Mouse (Mus musculus) left cerebral cortex, adult 18-20 months (tissue): Measurements from ENCODE around the gene Dcun1d3. TPM values are rescaled to one million over a fixed set of nuclear protein-coding genes. Genes with fewer than 3 reads are reported as not detected.

Experiments
- DNase-seq, 2 experiments: peaks; one replicate each; pipeline ENCODE4 v3.0.0; 2021 to 2022; ENCODE audit warnings: low spot score in 2 of 2, mixed read lengths in 1 of 2
- long read RNA-seq, 2 experiments: library from polyadenylated mRNA; stranded (forward); transcript quantifications; one replicate each; pipeline ENCODE4 v2.0.0; 2021
- total RNA-seq, 2 experiments: library from RNA; stranded (reverse); gene quantifications; 2 replicates each; pipeline ENCODE4 v1.2.3; 2021

The Dcun1d3 gene
- 10 to 100 TPM; 30.9 to 31.3 TPM for total RNA-seq
- long read RNA-seq, experiment 1, full-length matches to known transcripts = 7 of 13 reads
- long read RNA-seq, experiment 1, partial matches to known transcripts = 1 of 13 reads
- long read RNA-seq, experiment 1, other reads (novel, unspliced or antisense) = 5 of 13 reads
- long read RNA-seq, experiment 2, full-length matches to known transcripts = 5 of 9 reads
- long read RNA-seq, experiment 2, partial matches to known transcripts = 1 of 9 reads
- long read RNA-seq, experiment 2, other reads (novel, unspliced or antisense) = 3 of 9 reads

DNA sequence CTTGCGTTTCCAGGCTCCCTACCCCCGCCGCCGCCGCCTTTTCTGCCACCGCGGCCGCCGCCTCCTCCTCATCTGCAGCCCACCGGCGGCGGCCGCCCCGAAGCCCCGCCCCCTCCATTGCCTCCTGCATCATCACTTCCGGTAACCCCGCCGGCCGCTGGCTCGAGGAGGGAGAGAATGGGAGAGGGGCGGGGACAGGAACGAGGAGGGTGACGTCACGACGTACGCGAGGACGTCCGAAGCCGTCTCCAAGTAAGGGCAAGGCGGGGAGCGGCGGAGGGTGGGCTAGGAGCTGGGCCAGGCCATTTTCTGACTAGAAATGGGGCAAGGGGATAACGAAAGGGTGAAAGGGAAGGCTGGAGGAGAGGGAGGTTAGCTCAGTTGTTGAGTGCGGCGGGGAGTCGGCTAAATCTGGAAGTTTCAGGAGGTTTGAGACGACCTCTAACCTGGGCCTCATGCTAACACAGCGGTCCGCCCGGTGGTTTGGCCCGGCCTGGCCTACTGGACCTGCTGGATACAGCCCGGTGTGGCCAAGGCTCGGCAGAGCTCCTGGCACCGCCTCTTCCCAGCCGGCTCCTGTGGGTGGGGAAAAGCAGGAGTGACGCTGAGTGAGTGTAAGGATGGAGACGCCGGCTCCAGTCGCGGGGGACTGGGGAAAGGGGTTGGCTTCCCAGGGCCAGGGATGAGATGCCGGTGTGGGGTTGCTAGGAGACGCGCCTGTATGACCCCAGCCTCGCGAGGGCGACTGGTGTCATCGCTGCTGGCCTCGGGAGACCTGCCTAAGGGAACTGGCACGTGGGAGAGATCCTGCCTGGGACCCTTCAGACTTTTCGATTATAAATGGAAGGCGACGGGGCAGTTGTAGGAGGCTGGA is at the start of gene Dcun1d3, which contains the start of gene Lyrm1:
Dcun1d3 (minus strand) TSS at position 660 of the 874 bp plus-strand sequence.
Lyrm1 (plus strand) TSS at position 223 of the 874 bp plus-strand sequence.
- peak; percentile 97 to 98 for DNase-seq

DNA sequence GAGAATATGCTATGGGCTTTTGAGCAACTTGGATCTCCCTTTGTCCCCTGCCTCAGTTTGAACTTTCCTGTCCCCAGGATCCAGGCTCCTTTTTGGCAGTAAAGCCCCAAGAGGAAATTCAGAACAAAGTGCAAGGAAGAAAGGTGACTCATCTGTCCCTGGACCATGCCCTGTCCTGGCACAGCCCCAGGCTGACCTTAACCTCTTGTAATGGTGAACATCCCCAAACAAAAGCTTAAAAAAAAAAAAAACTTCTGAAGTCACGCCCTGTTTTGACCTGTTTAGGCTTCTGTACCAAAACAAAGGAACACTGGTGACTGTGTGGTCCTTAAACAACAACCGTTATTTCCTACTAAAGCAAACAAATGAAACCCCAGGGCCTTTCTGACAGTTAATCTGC is 45.5 kb upstream of the Dcun1d3 start:
- no peak for DNase-seq

- no peak for DNase-seq
These were observed 40.9 kb upstream of the Dcun1d3 start for GRCm38 (mm10) chr7:119937036-119937435.

DNA sequence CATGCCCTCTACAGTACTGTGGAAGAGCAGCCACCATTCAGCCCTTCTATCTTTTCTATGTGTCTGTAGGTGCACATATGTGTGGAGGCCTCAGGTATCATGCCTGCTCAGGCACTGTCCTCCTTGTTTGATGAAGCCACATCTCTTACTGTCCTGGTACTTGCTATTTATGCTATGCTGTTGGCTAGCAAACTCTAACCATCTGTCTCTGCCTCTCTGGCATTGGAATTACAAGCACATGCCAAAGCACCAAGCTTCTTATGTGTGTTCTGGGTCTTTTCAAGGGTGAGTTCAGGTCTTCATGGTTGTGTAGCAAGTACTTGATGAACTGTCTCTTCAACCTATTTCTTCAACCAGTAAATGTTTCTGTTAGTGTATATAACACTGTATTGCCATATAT is 40.2 kb upstream of the Dcun1d3 start:
- no peak for DNase-seq

GRCm38 (mm10) chr7:119928783-119929440 is 32.8 kb upstream of the Dcun1d3 start:
- no peak for DNase-seq

DNA sequence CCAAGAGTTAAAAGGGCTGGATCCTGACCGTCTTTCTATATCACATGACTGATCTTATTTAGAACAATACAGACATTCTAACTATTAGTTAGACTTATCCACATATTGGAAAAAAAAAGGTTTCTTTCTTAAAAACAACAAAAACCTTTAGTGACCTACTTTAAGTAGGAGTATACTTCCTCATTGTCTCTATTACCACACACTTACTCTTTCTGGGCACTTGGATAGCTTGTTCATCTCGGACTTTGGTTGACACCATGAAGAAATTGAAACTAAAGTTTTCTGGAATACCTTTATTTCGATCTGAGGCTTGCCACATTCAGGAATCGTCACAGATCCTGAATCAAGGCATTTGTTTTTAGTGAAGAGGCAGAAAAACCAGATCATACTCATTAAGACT is 25.0 kb upstream of the Dcun1d3 start:
- DNase-seq = no peak

- DNase-seq = no peak
These were observed 24.4 kb upstream of the Dcun1d3 start for GRCm38 (mm10) chr7:119920457-119920856.

DNA sequence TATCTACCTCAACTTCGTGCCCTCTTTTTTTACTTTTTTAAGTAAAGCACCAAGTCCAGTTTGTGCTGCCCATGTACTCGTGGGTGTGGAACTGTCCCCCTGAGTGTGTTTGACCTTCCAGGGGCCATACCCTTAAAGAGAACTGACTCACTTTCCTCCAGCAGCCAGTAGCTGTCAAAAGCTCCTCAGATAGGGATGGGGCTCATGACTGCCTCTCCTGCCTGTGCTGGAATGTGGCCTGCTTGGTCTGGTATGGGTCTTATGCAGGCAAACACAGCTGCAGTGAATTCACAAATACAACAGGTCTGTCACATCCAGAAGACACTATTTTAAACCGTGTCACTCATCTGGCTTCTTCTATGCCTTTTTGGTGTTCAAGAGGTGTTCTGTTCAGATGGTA is 15.6 kb upstream of the Dcun1d3 start:
- no peak for DNase-seq

- DNase-seq = no peak
These were observed 10.6 kb upstream of the Dcun1d3 start for GRCm38 (mm10) chr7:119906523-119907215.

- no peak for DNase-seq
These were observed 3.4 kb upstream of the Dcun1d3 start for GRCm38 (mm10) chr7:119899386-119900057.

- DNase-seq = no peak
These were observed 2.3 kb upstream of the Dcun1d3 start for GRCm38 (mm10) chr7:119898247-119898856.

GRCm38 (mm10) chr7:119897521-119898109 is 1.5 kb upstream of the Dcun1d3 start:
- DNase-seq = no peak

- DNase-seq = no peak
These were observed 1.1 kb downstream of the Dcun1d3 start for GRCm38 (mm10) chr7:119894818-119895544.

GRCm38 (mm10) chr7:119892742-119893141 is 3.4 kb downstream of the Dcun1d3 start:
- DNase-seq = no peak

DNA sequence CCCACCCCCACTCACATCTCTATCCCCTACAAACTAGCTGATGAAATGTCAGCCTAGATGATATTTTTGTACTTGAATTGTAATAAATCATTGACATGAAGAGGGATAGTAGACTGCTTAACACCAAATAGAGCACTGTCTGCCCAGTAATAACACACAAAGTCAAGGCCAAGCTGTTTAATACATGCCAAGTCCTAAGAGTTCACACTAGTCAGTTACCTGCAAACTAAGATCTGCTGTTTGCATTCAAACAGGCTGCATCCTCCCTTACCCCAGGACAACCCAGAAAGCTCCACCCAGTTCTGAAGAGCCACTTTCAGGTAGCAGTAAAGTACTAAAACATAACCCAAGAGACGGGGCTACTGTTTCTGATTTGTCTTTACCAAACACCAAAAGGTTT is 3.9 kb downstream of the Dcun1d3 start:
- no peak for DNase-seq

GRCm38 (mm10) chr7:119887887-119888286 is 8.2 kb downstream of the Dcun1d3 start:
- DNase-seq = no peak

GRCm38 (mm10) chr7:119881229-119881628 is 14.9 kb downstream of the Dcun1d3 start:
- no peak for DNase-seq

GRCm38 (mm10) chr7:119880345-119880744 is 15.8 kb downstream of the Dcun1d3 start:
- no peak for DNase-seq

DNA sequence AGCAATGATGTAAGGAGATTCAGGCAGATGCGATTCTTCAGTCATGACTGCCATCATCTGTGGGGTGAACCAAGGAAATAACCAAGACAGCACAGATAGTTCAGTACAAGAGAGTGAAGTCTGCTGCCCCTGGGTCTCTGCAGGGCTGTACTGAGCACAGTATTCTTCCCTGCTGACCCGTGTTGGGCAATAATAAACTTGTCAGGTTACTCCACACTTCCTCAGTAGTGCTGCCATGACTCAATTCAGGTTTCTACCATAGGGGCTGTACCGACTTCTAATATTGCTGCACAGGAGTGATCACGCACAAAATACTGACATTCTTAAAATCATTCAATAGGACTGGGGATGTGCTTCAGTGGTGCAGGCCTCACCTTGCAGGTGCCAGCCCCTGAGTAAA is 16.9 kb downstream of the Dcun1d3 start:
- DNase-seq = no peak
